Mouse (Mus musculus): ENCODE measurements around the gene Dlgap1.

DNA sequence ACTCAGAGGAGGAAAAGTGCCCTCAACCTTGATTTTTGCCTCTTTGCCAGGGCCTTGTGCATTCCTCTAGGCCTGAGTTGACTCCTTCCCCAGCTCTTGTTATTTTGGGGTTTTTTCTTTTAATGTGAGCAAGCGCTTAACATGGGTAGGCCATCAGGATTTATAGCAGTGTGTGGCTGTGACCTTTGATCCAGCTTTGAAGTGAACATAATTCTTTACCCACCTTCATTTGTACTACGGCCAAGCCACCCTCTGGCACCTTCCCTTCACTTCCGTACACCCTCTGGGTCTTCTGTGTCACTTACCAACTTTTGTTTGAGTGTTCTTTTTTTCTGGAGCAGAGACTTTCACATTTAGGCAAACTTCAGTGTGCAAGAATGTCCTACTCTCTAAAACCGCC is 874.4 kb downstream of the Dlgap1 start:
- TF ChIP-seq POLR2A (IDR thresholded peaks at IDR 0.05; ENCODE audit: extremely low read depth, insufficient read depth, low read length) (no peak), CTCF (IDR thresholded peaks at IDR 0.05; ENCODE audit: extremely low read depth, insufficient read depth, low read length) (no peak)
